In genomic region chr4:144903932-144904331, GRCm38 (mm10) we compare ENCODE assay signal across 9 mouse cellular contexts. TPM values are rescaled to one million over a fixed set of nuclear protein-coding genes. Genes with fewer than 3 reads are reported as not detected.
A peak's percentile ranks its signal among the peaks of the same experiment; 100 is the strongest.
DNase-seq lines count a peak whose midpoint lies in the region; ATAC-seq and TF ChIP-seq lines count a peak whose summit lies in the region.
"Had no signal": no experiment of that assay in that cellular context is flagged by ENCODE, and none has a peak within 500 bp of the region (broad histone marks: within the 10 kb centered on the region; RNA-seq: fewer than 3 reads in every experiment).

No protein-coding gene starts in this region.

- no peak for TF ChIP-seq EP300 in liver, embryonic 14.5 days (IDR thresholded peaks at IDR 0.05; ENCODE audit: low read depth)

- DNase-seq in spleen, postnatal 36 days (ENCODE audit: low spot score in 2 of 2): peak; percentile 17 to 18
- no peak for DNase-seq in spleen, postnatal 4 days (ENCODE audit: low spot score in 2 of 2)
- peak; percentile 41 for DNase-seq in heart, postnatal 4 days
- DNase-seq in liver, embryonic 14.5 days (ENCODE audit: low read depth in 3 of 3, low spot score in 3 of 3): no peak
- no peak for DNase-seq in right cerebral cortex, postnatal 25 days
- no peak for DNase-seq in right cerebral cortex, postnatal 14 days
- DNase-seq in testis, postnatal 14 days (ENCODE audit: low spot score): no peak
- no peak for DNase-seq in spleen, adult 12 weeks (ENCODE audit: low spot score)

- no peak overlapping the region for H3K4me3 ChIP-seq in liver, embryonic 14.5 days (ENCODE audit: insufficient read depth in 1 of 2, low read depth in 2 of 2, low read length in 2 of 2)
- H3K4me3 ChIP-seq: embryonic facial prominence, embryonic 15.5 days had no signal

- no peaks in the 10 kb centered on the region for H3K9me3 ChIP-seq in liver, embryonic 14.5 days (ENCODE audit: control insufficient read depth, low read length)
- H3K9me3 ChIP-seq: embryonic facial prominence, embryonic 15.5 days had no signal

- ATAC-seq in liver, embryonic 14.5 days (ENCODE audit: insufficient read depth): peak; percentile 53

- H3K36me3 ChIP-seq in liver, embryonic 14.5 days (replicated peaks; ENCODE audit: control insufficient read depth, insufficient read depth, low read depth): no peaks in the 10 kb centered on the region

- no peak for TF ChIP-seq CTCF in liver, embryonic 14.5 days (IDR thresholded peaks at IDR 0.05; ENCODE audit: low read depth)

- H3K4me1 ChIP-seq in liver, embryonic 14.5 days (replicated peaks; ENCODE audit: control insufficient read depth in 2 of 2, insufficient read depth in 2 of 2, low read length in 1 of 2): peaks cover 29 to 71% of the 10 kb centered on the region in 2 experiments

- H3K27ac ChIP-seq in liver, embryonic 14.5 days: no peak overlapping the region
- H3K27ac ChIP-seq: embryonic facial prominence, embryonic 15.5 days had no signal

- WGBS in liver, embryonic 14.5 days (ENCODE audit: insufficient replicate concordance): 22% methylated on average over 3 of the region's 3 CpGs

- no peak overlapping the region for H3K9ac ChIP-seq in liver, embryonic 14.5 days (replicated peaks)
- H3K9ac ChIP-seq: embryonic facial prominence, embryonic 15.5 days had no signal

- H3K27me3 ChIP-seq in liver, embryonic 14.5 days (ENCODE audit: control insufficient read depth, insufficient read depth, low read length): no peaks in the 10 kb centered on the region
- H3K27me3 ChIP-seq: embryonic facial prominence, embryonic 15.5 days had no signal

- no peak overlapping the region for H3K4me2 ChIP-seq in liver, embryonic 14.5 days (ENCODE audit: low read depth)
- H3K4me2 ChIP-seq: embryonic facial prominence, embryonic 15.5 days had no signal

RNA-seq across cellular contexts. Expression of gene Dhrs3, which starts 11.3 kb away (rescaled TPM):
- 10 to 100 TPM; 40.6 to 50.7 TPM for total RNA-seq in heart, postnatal 4 days (2021)
- 12.5 and 15.8 TPM in 2 replicates for polyA plus RNA-seq in liver, embryonic 14.5 days (2012; rRNA removed)
- polyA plus RNA-seq in liver, embryonic 14.5 days (2014; fragmentation: Nextera tagmentation; extraction: Ambion mirVana): 21.3 and 23.9 TPM in 2 replicates

Comparison
In these comparisons a context has a peak if more than half of its experiments do, and no peak if none do; other contexts are left out.
1. DNase-seq: peak in spleen, postnatal 36 days (2 of 2) and heart, postnatal 4 days (single experiment); none in spleen, postnatal 4 days (0 of 2), liver, embryonic 14.5 days (0 of 3), right cerebral cortex, postnatal 25 days (single experiment), right cerebral cortex, postnatal 14 days (single experiment), testis, postnatal 14 days (single experiment) and spleen, adult 12 weeks (single experiment).